Mouse (Mus musculus): ENCODE data around the gene Tprn.

Tprn gene

DNA sequence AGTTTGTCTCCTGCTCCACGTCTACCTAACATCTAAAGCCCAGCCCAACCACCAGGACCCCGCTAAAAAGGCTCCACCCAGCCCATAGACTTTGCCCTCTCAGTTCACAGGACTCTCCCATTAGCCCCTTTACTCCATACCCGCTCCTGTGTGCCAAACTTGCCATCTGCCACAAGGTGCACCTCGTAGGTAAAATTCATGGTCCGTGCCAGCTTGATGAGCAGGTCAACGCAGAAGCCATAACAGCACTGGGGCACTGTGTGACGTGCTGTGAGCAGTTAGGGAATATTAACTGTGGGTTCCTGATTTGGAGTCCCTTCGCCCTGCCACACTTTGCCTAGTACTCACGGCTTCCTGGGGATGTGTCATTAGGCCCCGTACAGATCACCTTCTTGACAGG, 35.6 kb downstream of the Tprn start:
- no peak for DNase-seq

DNA sequence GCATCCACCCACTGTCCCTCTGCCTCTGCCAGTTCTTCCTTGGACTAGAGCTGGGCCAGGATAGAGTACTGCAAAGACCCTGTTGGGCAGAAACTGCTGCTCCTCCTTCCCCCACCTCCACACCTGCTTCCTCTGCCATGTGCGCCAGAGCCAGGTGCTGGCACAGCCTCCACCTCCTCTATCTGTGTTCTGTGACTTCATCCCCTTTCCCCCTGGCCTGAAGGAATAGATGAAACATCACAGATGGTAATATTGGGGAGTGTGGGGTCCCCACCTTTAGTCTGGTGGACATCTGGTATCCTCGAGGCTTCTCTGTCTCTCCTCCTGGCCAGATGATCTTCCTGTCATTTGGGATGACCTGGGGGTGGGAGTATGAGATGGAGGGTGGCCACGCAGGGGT, 41.0 kb downstream of the Tprn start:
- no peak for DNase-seq

DNA sequence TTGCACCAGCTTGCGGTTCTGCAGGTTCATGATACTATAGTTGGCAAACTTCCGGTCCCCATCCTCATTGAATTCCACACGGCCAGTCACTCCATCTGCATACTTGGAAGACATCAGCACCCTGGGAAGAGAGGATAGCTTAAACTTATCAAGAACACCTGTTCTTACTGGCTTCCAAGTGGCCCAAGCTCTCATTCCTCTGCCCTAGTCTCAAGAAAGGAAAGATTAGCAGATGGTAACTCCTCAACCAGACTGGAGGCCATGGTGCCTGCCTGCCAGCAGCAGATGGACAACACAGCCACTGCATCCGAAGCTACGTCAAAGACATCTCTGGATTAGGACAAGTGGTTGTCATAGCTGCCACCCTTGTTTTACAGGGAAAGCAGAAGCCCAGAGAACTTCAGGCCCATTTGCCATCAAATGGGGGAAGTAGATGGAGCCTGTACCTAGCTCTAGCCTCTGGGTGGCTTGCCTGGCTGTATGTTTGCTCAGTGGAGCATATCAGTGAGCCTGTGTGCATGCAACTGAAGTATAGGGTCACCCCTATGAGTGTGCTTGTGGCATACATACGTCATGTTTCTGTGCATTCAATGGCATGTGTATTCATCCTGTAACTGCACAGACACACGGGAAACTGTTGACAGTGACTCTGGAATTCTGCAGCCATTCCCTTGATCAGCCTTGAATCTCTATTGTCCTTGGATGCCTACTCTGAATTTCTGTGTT, 41.7 kb downstream of the Tprn start:
- no peak for DNase-seq

GRCm38 (mm10) chr2:25304657-25305541, 42.5 kb downstream of the Tprn start:
- no peak for DNase-seq

- no peak for DNase-seq
Observed at GRCm38 (mm10) chr2:25305587-25306359, 43.4 kb downstream of the Tprn start.

DNA sequence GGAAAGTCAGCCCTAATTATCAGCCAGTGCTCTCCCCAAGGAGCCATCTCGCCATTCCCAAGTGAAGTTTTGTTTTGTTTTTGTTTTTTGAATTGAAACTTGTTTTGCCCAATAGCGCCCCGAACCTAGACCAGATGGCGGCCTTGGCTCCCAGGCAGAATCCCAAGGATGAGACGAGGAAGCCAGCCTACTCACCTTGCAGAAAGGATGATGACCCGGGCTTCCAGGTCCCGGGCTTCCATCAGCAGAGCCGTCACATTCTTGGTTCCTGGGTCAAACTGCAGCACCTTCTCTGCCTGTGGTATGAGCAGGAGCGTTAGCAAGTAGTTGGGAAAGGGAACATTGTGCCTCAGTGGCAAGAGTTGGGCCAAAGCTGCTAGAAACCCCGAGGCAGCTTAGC, 47.8 kb downstream of the Tprn start:
- no peak for DNase-seq

DNA sequence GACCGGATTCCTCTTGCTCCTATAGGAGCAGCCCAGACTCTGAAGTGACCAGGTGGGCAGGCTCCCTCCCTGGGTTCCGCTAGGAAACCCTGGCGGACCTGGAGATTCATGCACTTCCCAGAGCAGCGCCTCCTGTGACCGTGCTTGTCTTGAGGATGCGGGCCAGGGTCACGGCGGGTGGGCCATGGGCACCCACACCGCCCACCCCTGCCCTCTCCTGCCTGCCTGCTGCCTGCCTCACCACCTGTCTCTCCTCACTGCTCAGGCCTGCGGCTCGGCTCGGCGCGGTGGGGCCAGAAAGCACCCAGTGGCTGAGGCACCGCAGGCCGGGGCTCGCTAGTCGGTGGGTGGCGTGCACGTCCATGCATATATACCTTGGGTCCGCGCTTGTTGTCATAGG, 48.6 kb downstream of the Tprn start:
- DNase-seq: no peak

DNA sequence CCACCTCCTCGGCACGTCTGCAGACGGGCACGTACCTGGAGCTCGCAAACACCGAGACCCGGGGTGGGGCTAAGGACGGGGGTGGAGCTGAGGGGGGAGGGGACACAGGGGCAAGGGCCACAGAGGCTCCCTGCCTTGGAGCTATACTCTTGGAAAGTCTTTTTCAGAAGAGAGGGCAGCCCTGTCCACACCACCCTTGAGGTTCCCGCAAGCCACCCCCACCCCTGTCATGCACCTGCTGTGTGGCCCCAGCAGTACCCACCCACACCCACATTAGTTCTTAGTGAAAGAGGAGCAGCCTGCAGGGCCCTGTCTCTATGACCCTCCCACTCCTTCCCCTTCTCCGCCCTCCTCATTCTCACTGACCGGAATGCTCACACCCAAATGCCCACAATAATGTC, 49.1 kb downstream of the Tprn start:
- no peak for DNase-seq

GRCm38 (mm10) chr2:25318119-25318966, 55.9 kb downstream of the Tprn start:
- DNase-seq: no peak

- no peak for DNase-seq
Observed at GRCm38 (mm10) chr2:25318971-25319773, 56.8 kb downstream of the Tprn start, which contains the start of gene Grin1. Gene Grin1, minus strand, starts transcription at chr2:25319187.
